Mouse (Mus musculus) forebrain, embryonic 10.5 days (tissue): Measurements from ENCODE around the gene Gzmn. TPM values are rescaled to one million over a fixed set of nuclear protein-coding genes. Genes with fewer than 3 reads are reported as not detected.
"Not testable (repeated sequence)": the region's sequence is repeated elsewhere in the genome, so short reads cannot be mapped to it uniquely, and the experiment has no call there.

ENCODE experiments used
- DNase-seq: peaks from one replicate; pipeline ENCODE4 v3.0.0-alpha.2; 2017; ENCODE audit warnings: low spot score; ENCODE audit errors: extremely low spot score
- H3K27ac ChIP-seq: fragments of 300-500 bp; sonication (generic); 2 replicates; pipeline ENCODE4 v1.5.1; 2016; ENCODE audit warnings: mild to moderate bottlenecking
- H3K27me3 ChIP-seq: fragments of 300-500 bp; sonication (generic); 2 replicates; pipeline ENCODE4 v1.6.1; 2016; ENCODE audit warnings: mild to moderate bottlenecking; ENCODE audit not compliant: poor library complexity, severe bottlenecking
- H3K36me3 ChIP-seq: fragments of 300-500 bp; sonication (generic); replicated peaks from 2 replicates; pipeline ENCODE4 v1.6.1; 2016; ENCODE audit warnings: mild to moderate bottlenecking, moderate library complexity
- H3K4me1 ChIP-seq: fragments of 300-500 bp; sonication (generic); 2 replicates; pipeline ENCODE4 v1.6.1; 2016
- H3K4me3 ChIP-seq: fragments of 300-500 bp; sonication (generic); 2 replicates; pipeline ENCODE4 v1.5.1; 2016; ENCODE audit warnings: mild to moderate bottlenecking, moderate library complexity
- H3K9me3 ChIP-seq: fragments of 300-500 bp; sonication (generic); 2 replicates; pipeline ENCODE4 v1.6.1; 2016; ENCODE audit warnings: mild to moderate bottlenecking, moderate library complexity
- WGBS: fragments of 180-500 bp; shearing (Covaris S2); methylation state at CpG from one replicate; pipeline ENCODE4 v1.1.7; 2016; 5-methylcytosine and 5-hydroxymethylcytosine counted together
- polyA plus RNA-seq: library from polyadenylated mRNA; unstranded; fragments of >200 nt; fragmentation: Nextera tagmentation; extraction: Ambion mirVana; gene quantifications from 2 replicates; pipeline ENCODE4 v1.2.1, GENCODE M21; 2016

Gzmn gene
- polyA plus RNA-seq, 1 experiment from 2014 or later = not detected

- not testable (repeated sequence) for DNase-seq, H3K27me3 ChIP-seq, H3K4me1 ChIP-seq, H3K9me3 ChIP-seq, H3K4me3 ChIP-seq, H3K36me3 ChIP-seq, H3K27ac ChIP-seq
- WGBS = 81% methylated on average over 1 of the region's 1 CpGs
Measured at GRCm38 (mm10) chr14:56133675-56134074, 40.7 kb downstream of the Gzmn start.

GRCm38 (mm10) chr14:56132508-56132907 is 41.9 kb downstream of the Gzmn start, which contains the start of gene Gzmd:
Gene Gzmd (minus strand): TSS chr14:56132608.
- not testable (repeated sequence) for DNase-seq, H3K36me3 ChIP-seq, H3K27ac ChIP-seq, H3K4me3 ChIP-seq, H3K9me3 ChIP-seq, H3K4me1 ChIP-seq, H3K27me3 ChIP-seq
- WGBS = 78% methylated on average over 2 of the region's 2 CpGs

- no peaks in the 10 kb centered on the region for H3K36me3 ChIP-seq
- H3K4me1 ChIP-seq = no peaks in the 10 kb centered on the region
- WGBS = 47% methylated on average over 3 of the region's 3 CpGs
- H3K27ac ChIP-seq = no peak overlapping the region
- no peaks in the 10 kb centered on the region for H3K27me3 ChIP-seq
- H3K4me3 ChIP-seq = no peak overlapping the region
- no peak for DNase-seq
- no peaks in the 10 kb centered on the region for H3K9me3 ChIP-seq
Measured at GRCm38 (mm10) chr14:56128341-56128740, 46.1 kb downstream of the Gzmn start.

GRCm38 (mm10) chr14:56123516-56123915 is 50.9 kb downstream of the Gzmn start:
- H3K4me1 ChIP-seq = no peaks in the 10 kb centered on the region
- no peak overlapping the region for H3K4me3 ChIP-seq
- H3K36me3 ChIP-seq = no peaks in the 10 kb centered on the region
- 86% methylated on average over 3 of the region's 3 CpGs for WGBS
- H3K27me3 ChIP-seq = no peaks in the 10 kb centered on the region
- H3K27ac ChIP-seq = no peak overlapping the region
- no peaks in the 10 kb centered on the region for H3K9me3 ChIP-seq
- DNase-seq = no peak

GRCm38 (mm10) chr14:56120525-56120924 is 53.9 kb downstream of the Gzmn start, which contains the start of gene Gzme:
Gene Gzme (minus strand): TSS chr14:56120625.
- peaks cover 6% of the 10 kb centered on the region for H3K4me1 ChIP-seq
- no peaks in the 10 kb centered on the region for H3K9me3 ChIP-seq
- no peaks in the 10 kb centered on the region for H3K27me3 ChIP-seq
- no peak within 1 kb of the TSS for H3K27ac ChIP-seq
- no peak for DNase-seq
- H3K4me3 ChIP-seq = no peak within 1 kb of the TSS
- H3K36me3 ChIP-seq = no peaks in the 10 kb centered on the region

Other genes with a start within 250 kb of the Gzmn start
- gene Cma1, start 229.9 kb downstream of the Gzmn start, polyA plus RNA-seq = not detected in 2 replicates
- not detected in 2 replicates for gene Cma2, start 223.6 kb downstream of the Gzmn start, polyA plus RNA-seq
- not detected in 2 replicates for gene Mcpt1, start 156.6 kb downstream of the Gzmn start, polyA plus RNA-seq
- not detected in 2 replicates for gene Mcpt9, start 144.1 kb downstream of the Gzmn start, polyA plus RNA-seq
- gene Mcpt2, start 132.6 kb downstream of the Gzmn start, polyA plus RNA-seq = not detected in 2 replicates
- gene Mcpt4, start 112.3 kb downstream of the Gzmn start, polyA plus RNA-seq = not detected in 2 replicates
- not detected in 2 replicates for gene Mcpt8, start 89.3 kb downstream of the Gzmn start, polyA plus RNA-seq
- 0.29 TPM in 1 of 2 replicates, not detected in the other for gene Ctsg, start 72.0 kb downstream of the Gzmn start, polyA plus RNA-seq
- not detected in 2 replicates for gene Gzme, start 54.0 kb downstream of the Gzmn start, polyA plus RNA-seq
- not detected in 2 replicates for gene Gzmd, start 42.0 kb downstream of the Gzmn start, polyA plus RNA-seq
- not detected in 2 replicates for gene Gzmg, start 15.0 kb downstream of the Gzmn start, polyA plus RNA-seq
- not detected in 2 replicates for gene Gzmf, start 36.8 kb upstream of the Gzmn start, polyA plus RNA-seq
- 0.36 TPM in 1 of 2 replicates, not detected in the other for gene Gzmc, start 60.1 kb upstream of the Gzmn start, polyA plus RNA-seq
- not detected in 2 replicates for gene Gzmb, start 87.7 kb upstream of the Gzmn start, polyA plus RNA-seq
- gene Atp12a, start 190.5 kb upstream of the Gzmn start, polyA plus RNA-seq = 0.05 TPM in 1 of 2 replicates, not detected in the other
- 1.8 and 2.1 TPM in 2 replicates for gene Rnf17, start 228.0 kb upstream of the Gzmn start, polyA plus RNA-seq